Mouse (Mus musculus) heart, postnatal 0 days (tissue): ENCODE measurements around the gene P2rx7. TPM values are rescaled to one million over a fixed set of nuclear protein-coding genes. Genes with fewer than 3 reads are reported as not detected.
A peak's percentile ranks its signal among the peaks of the same experiment; 100 is the strongest.

Experiments
- ATAC-seq: fragments of 200-750 bp; cut with Nextera tagmentation; 2 replicates; pipeline ENCODE4 v1.8.0; 2017; ENCODE audit warnings: low read depth, moderate number of reproducible peaks, moderate library complexity; ENCODE audit not compliant: insufficient read depth
- DNase-seq: peaks from one replicate; pipeline ENCODE4 v3.0.0-alpha.2; 2016; ENCODE audit warnings: low spot score
- H3K27ac ChIP-seq: fragments of 300-500 bp; sonication (generic); 2 replicates; pipeline ENCODE4 v1.5.1; 2014; ENCODE audit warnings: low read depth, mild to moderate bottlenecking
- H3K27me3 ChIP-seq: fragments of 300-500 bp; sonication (generic); 2 replicates; pipeline ENCODE4 v1.6.1; 2014; ENCODE audit warnings: low read length, mixed read lengths; ENCODE audit not compliant: control insufficient read depth, insufficient read depth
- H3K36me3 ChIP-seq: fragments of 300-500 bp; sonication (generic); replicated peaks from 2 replicates; pipeline ENCODE4 v1.6.1; 2014; ENCODE audit warnings: low read length, mixed read lengths; ENCODE audit not compliant: control insufficient read depth, insufficient read depth
- H3K4me1 ChIP-seq: fragments of 300-500 bp; sonication (generic); 2 replicates; pipeline ENCODE4 v1.6.1; 2014; ENCODE audit warnings: antibody characterized with exemption; ENCODE audit not compliant: control insufficient read depth, insufficient read depth
- H3K4me2 ChIP-seq: fragments of 300-500 bp; sonication (generic); 2 replicates; pipeline ENCODE4 v1.6.1; 2014; ENCODE audit warnings: low read depth, mild to moderate bottlenecking, low read length, moderate library complexity
- H3K4me3 ChIP-seq: fragments of 300-500 bp; sonication (generic); 2 replicates; pipeline ENCODE4 v1.5.1; 2014; ENCODE audit warnings: low read depth, low read length
- H3K9ac ChIP-seq: fragments of 300-500 bp; sonication (generic); replicated peaks from 2 replicates; pipeline ENCODE4 v1.6.1; 2014; ENCODE audit warnings: low read depth, low read length, mixed read lengths
- H3K9me3 ChIP-seq: fragments of 300-500 bp; sonication (generic); replicated peaks from 2 replicates; pipeline ENCODE4 v1.6.1; 2016; ENCODE audit warnings: low read length; ENCODE audit not compliant: control insufficient read depth
- CTCF ChIP-seq: IDR thresholded peaks from 2 replicates; pipeline ENCODE4 v1.5.1; 2016; ENCODE audit warnings: antibody characterized with exemption, control low read depth, low read depth
- EP300 ChIP-seq: IDR thresholded peaks from 2 replicates; pipeline ENCODE4 v1.6.1; 2016; ENCODE audit warnings: antibody characterized with exemption, low read depth
- WGBS: fragments of 180-500 bp; shearing (Covaris S2); extraction: QIAGEN DNeasy Blood & Tissue Kit; methylation state at CpG from one replicate; pipeline ENCODE4 v1.1.7; 2014; 5-methylcytosine and 5-hydroxymethylcytosine counted together
- polyA plus RNA-seq: library from polyadenylated mRNA; unstranded; fragments of >200 nt; fragmentation: Nextera tagmentation; extraction: Ambion mirVana; gene quantifications from 2 replicates; pipeline ENCODE4 v1.2.1, GENCODE M21; 2015
- total RNA-seq: library from RNA; depleted of rRNA; stranded (reverse); fragments of >200 nt; gene quantifications from 2 replicates; pipeline ENCODE4 v1.2.3, GENCODE M21; 2014; ENCODE audit warnings: low replicate concordance

The P2rx7 gene
- total and polyA plus RNA-seq, 2 experiments from 2014 or later = 1.6 to 2.7 TPM

DNA sequence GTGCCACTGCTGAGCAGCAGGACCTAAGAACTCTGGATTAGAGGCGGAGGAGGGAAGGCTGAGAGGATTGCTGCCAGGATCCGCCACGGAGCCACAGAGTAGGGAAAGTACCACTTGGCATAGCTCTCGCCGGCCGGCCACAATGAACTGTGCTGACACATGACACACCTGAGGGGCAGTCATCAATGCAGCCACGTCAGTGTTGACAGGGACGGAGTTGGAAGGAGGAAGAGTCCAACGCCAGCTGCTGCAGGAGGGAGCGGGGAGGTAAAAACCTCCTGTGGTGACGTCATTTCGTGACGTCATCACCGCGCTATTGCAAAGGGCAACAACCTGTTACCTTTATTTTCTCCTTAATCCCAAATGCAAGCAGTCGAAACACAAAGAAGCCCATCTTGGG lies 6.8 kb upstream of the P2rx7 start:
- no peaks in the 10 kb centered on the region for H3K9me3 ChIP-seq
- TF ChIP-seq CTCF = no peak
- TF ChIP-seq EP300 = no peak
- DNase-seq = peak; percentile 55
- no peak overlapping the region for H3K4me3 ChIP-seq
- no peaks in the 10 kb centered on the region for H3K4me1 ChIP-seq
- peak; percentile 56; the same call in 1 of the 2 replicates for ATAC-seq
- H3K4me2 ChIP-seq = peak overlapping the region; percentile 21
- H3K27me3 ChIP-seq = no peaks in the 10 kb centered on the region
- no peaks in the 10 kb centered on the region for H3K36me3 ChIP-seq
- no peak overlapping the region for H3K9ac ChIP-seq
- H3K27ac ChIP-seq = no peak overlapping the region
- 22% methylated on average over 16 of the region's 16 CpGs for WGBS

DNA sequence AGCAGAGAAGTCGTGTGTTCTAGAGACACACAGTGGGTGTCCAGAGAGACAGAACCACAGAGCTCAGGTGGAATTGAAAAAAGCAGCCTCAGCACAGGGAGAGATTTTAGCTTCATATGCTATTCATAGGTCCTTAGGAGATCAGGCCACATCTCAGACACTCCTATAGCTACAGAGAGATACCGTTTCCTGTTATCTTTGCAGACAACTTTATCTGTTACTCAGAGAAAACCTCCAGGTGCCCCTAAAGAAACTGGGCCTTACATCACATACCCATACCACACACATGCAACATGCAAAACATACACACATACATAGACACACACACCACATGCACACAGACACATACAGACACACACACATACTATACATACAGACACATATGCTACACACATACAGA lies 5.4 kb upstream of the P2rx7 start:
- no peak overlapping the region for H3K27ac ChIP-seq
- H3K36me3 ChIP-seq = no peaks in the 10 kb centered on the region
- H3K27me3 ChIP-seq = no peaks in the 10 kb centered on the region
- TF ChIP-seq EP300 (no peak), CTCF (no peak)
- H3K4me3 ChIP-seq = no peak overlapping the region
- no peak overlapping the region for H3K9ac ChIP-seq
- 49% methylated on average over 2 of the region's 2 CpGs for WGBS
- H3K9me3 ChIP-seq = no peaks in the 10 kb centered on the region
- no peaks in the 10 kb centered on the region for H3K4me1 ChIP-seq
- H3K4me2 ChIP-seq = no peak overlapping the region
- no peak for ATAC-seq
- DNase-seq = no peak

DNA sequence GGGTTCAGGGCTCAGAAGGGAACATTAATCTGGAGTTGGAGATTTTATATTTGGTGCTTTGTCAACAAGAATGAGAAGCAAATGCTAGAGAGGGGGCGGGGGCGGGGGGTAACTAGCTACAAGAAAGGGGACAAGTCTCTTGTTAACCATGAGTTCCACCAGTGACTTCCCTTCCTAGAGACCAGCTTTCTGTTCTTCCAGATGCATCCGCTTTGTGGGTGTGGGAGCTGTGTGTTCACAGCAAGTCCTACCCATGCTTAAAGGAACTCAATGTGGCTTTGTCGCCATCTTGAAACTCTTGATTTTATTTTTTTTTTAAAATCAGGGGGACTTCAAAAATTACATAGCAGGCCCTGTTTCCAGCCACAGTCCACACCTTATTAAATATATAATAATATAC lies 4.2 kb upstream of the P2rx7 start:
- Histone ChIP-seq H3K4me3 (no peak overlapping the region), H3K4me1 (no peaks in the 10 kb centered on the region; the same call in 1 of the 2 replicates), H3K27ac (no peak overlapping the region), H3K9me3 (no peaks in the 10 kb centered on the region), H3K9ac (no peak overlapping the region), H3K4me2 (no peak overlapping the region), H3K27me3 (no peaks in the 10 kb centered on the region), H3K36me3 (no peaks in the 10 kb centered on the region)
- TF ChIP-seq EP300 (no peak), CTCF (no peak)
- no peak for DNase-seq
- ATAC-seq = no peak
- WGBS = 95% methylated on average over 4 of the region's 4 CpGs

DNA sequence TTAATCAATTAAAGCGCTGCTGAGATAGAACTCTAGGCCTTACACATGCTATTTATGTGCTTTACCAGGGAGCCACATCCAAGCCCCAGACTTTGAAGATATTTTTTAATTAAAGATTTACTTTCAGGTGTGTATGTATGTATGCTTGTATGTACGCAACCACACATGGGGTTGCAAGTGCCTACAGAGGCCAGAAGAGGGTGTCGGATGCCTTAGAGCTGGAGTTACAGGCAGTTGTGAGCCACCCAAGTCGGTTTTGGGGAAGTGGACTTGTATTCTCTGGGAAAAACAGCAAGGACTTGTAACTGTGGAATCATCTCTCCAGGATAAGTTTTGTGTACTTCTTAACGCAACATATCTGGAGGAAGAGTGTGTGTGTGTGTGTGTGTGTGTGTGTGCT lies 3.7 kb upstream of the P2rx7 start:
- TF ChIP-seq CTCF = peak; percentile 9; the same call in 1 of the 2 replicates
- TF ChIP-seq EP300 = no peak
- Histone ChIP-seq H3K4me2 (no peak overlapping the region), H3K9ac (no peak overlapping the region), H3K9me3 (no peaks in the 10 kb centered on the region), H3K27ac (no peak overlapping the region), H3K36me3 (no peaks in the 10 kb centered on the region), H3K27me3 (no peaks in the 10 kb centered on the region), H3K4me1 (no peaks in the 10 kb centered on the region; the same call in 1 of the 2 replicates), H3K4me3 (no peak overlapping the region)
- 88% methylated on average over 5 of the region's 5 CpGs for WGBS
- no peak for DNase-seq
- no peak for ATAC-seq

DNA sequence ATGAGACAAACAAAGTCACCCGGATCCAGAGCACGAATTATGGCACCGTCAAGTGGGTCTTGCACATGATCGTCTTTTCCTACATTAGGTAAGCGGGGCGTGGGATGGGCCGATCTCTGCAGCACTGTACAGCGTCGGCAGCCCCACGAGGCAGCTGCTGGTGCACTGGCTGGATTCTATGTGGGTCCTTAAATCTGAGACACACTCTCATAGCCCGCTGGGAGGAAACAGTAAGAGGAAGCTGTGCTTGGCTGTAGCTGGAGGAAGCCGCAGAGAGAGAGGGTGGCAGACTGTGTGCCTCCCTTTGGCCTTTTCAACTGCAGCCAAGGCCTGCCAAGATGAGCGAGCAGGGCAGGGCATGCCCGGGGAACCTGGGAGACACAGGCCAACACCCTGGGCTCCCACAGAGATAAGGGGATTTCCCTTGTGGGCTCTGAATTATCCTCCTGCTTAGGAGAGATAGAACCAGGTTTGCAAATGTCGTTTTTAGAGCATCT lies 448 bp downstream of the P2rx7 start:
- Histone ChIP-seq H3K27me3 (no peaks in the 10 kb centered on the region), H3K4me3 (peak overlapping the region; percentile 12; the same call in 1 of the 2 replicates), H3K4me1 (no peaks in the 10 kb centered on the region; the same call in 1 of the 2 replicates), H3K36me3 (no peaks in the 10 kb centered on the region), H3K27ac (peak overlapping the region; percentile 2), H3K9me3 (no peaks in the 10 kb centered on the region), H3K9ac (0 out of 2 replicates have a peak overlapping the region, but pooled peaks have one; percentile 21), H3K4me2 (peak overlapping the region; percentile 29; the same call in 1 of the 2 replicates)
- DNase-seq (no peak), ATAC-seq (0 out of 2 replicates have a peak, but pooled peaks have one; percentile 29)
- 53% methylated on average over 15 of the region's 15 CpGs for WGBS
- TF ChIP-seq CTCF (no peak), EP300 (no peak)

DNA sequence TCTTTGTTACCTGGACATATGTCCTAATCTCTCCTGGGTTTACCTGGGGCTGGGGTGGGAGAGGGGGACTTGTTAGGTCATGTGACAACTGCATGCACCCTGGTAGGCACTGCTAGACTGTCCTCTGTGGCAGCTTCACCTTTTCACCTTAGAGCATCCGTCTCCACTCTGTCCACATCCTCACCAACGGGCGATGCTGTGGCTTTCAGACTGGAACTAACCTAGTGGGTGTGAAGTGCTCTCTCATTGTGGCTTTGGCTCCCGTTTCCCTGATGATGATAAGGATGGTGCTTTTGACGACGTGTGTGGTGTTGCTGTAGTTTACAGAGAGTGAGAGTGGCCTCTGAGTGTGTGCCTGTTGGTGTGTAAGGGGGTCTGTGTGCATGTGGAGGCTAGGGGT lies 1.6 kb downstream of the P2rx7 start:
- no peaks in the 10 kb centered on the region for H3K9me3 ChIP-seq
- ATAC-seq = no peak
- H3K9ac ChIP-seq = no peak overlapping the region
- no peaks in the 10 kb centered on the region for H3K27me3 ChIP-seq
- no peak for DNase-seq
- 46% methylated on average over 6 of the region's 6 CpGs for WGBS
- no peak overlapping the region for H3K4me3 ChIP-seq
- no peak for TF ChIP-seq EP300
- TF ChIP-seq CTCF = no peak
- H3K36me3 ChIP-seq = no peaks in the 10 kb centered on the region
- no peak overlapping the region for H3K27ac ChIP-seq
- H3K4me1 ChIP-seq = no peaks in the 10 kb centered on the region; the same call in 1 of the 2 replicates
- no peak overlapping the region for H3K4me2 ChIP-seq
